Mouse (Mus musculus): ENCODE measurements at regions not wholly inside any gene's neighbourhood (a gene's known extent, or its start where the extent isn't known, plus 50 kb on each side); places are given as distances from the start of the nearest gene placed in this dataset.

GRCm38 (mm10) chr4:124443613-124444108, 166.9 kb downstream of the 3100002H09Rik start:
- DNase-seq = no peak

- DNase-seq = no peak
These were observed 167.5 kb downstream of the 3100002H09Rik start for GRCm38 (mm10) chr4:124443130-124443503.

DNA sequence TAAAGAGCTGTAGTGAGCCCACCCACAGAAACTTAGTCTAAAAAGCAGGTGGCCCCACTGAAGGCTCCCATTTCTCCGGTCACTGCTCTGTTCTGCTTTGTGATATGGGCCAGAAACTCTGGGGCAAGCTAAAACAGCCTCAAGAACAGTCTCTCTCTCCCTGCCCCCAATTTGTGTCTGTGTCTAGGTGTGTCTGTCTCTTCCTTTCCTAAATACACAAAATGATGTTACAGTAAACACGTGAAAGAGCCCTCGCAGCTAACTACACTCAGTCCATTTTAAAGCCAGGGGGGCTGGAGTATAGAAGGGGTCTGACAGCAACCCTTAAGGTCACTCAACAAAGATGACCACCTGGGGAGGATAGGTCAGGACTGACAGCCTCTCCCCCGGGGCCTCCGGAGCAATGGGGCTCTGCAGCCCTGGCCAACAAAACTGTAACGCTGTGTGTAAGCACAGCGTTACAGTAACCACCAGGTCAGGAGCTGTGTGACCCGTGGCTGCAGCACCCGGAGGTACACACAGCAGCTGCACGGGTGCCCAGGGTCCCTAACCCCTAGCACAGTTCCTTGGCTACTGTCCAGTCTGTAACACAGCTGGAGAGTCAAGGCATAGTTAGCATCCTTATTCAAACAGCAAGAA, 168.0 kb downstream of the 3100002H09Rik start:
- DNase-seq = no peak

DNA sequence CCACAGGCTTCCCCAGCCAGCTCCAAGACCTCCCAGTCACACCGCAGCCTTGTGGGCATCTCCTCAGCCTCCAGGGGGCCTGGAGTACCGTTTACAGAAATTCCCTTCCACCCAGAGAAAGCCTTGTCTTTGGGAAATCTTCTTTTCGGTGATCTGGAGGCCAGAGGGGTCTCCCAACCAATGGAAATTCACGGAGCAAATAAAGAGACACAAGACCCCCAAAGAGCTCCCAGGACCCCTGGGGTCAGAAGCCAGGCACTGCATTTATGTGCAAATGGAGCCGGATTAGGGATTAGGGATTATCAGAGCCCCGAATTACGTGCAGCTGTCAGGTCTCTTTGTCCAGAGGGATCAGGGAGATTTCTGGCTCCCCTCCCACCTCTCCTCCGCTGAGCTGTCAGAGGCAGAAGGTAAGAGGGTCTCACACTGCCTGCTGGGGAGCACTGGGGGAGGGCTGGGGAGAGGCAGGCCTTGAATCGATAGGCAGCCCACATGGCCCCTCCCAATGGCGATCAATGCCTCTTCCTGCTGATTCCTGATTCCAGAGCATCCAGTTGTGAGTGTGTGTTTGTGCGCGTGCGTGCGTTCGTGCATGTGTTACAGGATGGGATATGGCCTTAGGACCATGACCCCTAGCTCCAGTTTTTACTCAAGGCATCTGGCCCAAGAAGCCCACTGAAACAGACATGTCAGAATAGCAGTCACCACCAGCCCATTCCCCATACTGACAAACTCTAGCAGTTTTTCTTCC, 168.7 kb downstream of the 3100002H09Rik start:
- DNase-seq = no peak

GRCm38 (mm10) chr4:124435040-124435434, 175.6 kb downstream of the 3100002H09Rik start:
- DNase-seq = no peak

DNA sequence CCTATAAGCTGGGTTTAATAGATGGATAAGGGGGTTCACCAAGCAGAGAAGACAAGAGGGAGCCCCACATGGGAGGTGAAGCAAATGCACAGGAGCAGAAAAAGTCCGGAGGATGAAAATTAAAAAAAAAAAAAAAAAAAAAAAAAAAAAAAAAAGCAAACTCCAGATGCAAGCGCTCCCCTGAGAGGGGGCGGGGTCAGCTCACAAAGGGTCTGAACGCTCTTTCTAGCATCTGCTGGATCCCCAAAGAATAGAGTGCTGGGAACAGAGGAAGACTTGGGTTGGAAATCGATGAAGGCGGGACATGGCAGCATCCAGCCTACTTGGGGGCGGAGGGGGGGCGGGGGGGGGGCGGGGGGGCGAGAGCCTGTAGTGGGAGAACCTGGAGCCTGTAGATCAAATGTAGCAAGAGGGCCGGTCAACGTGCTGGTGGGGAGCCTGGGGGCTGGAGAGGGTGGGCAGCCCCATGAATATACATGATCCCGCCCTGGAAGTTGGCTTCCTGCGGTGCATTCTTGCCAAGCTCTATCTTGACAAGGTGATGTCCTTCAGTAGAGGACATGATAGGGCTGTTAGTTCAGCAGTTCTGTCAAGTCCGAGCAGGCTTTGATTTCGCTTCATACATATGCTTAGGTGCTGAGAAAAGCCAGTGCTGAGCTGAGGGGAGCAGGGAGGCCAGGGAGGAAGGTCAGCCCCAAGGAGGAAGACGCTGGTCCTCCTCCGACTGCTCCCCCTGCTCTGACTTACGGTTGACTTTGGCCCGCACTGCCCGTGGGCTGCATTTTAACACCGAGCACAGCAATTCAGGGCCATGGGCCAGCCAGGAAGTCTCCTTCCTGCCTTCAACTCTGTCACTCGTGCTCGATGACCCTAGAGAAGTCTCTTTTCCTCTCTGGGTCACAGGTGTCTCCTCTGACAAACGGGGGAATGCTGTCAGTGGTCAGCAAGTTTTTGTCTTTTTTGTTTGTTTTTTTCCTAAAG, 176.3 kb downstream of the 3100002H09Rik start:
- peak; percentile 9 for DNase-seq

GRCm38 (mm10) chr4:124433506-124433905, 177.1 kb downstream of the 3100002H09Rik start:
- no peak for DNase-seq

DNA sequence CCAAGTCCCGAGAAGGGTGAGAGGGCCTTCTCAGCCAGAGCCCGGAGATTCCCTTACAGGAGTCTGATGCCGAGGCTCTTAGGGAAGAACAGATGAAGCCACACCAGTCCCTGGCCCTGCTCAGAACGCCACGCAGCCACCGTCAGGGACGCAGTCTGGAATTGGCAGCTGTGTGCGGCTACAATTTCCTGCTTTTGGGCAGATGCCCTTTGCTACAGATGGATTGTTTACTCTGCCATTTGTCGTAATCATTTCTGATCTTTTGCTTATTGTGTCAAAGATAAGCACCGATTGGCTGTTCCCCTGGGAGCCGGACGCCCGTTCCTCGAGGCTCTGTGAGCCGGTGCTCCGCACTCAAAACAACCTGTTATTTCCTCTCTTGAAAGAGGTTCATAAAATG, 179.4 kb downstream of the 3100002H09Rik start:
- DNase-seq = no peak

GRCm38 (mm10) chr4:124428844-124429243, 181.8 kb downstream of the 3100002H09Rik start:
- no peak for DNase-seq

DNA sequence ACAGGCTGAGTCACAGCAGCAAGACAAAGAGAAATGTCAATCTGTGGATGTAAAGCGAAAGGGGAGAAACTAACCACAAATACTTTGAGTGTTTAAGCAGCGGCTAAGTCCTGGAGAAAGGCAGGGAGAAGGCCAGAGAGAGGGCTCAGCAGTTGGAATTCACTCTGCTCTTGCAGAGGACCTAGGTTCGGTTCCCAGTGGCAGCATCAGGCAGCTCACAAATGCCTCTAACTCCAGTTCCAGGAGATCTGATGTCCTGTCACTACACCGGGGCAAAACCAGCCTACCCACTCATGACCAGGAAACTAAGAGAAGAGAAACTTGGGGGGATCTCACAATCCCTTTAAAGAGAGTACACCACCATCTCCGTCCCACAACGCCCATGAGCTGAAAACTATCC, 188.2 kb downstream of the 3100002H09Rik start:
- DNase-seq = no peak

DNA sequence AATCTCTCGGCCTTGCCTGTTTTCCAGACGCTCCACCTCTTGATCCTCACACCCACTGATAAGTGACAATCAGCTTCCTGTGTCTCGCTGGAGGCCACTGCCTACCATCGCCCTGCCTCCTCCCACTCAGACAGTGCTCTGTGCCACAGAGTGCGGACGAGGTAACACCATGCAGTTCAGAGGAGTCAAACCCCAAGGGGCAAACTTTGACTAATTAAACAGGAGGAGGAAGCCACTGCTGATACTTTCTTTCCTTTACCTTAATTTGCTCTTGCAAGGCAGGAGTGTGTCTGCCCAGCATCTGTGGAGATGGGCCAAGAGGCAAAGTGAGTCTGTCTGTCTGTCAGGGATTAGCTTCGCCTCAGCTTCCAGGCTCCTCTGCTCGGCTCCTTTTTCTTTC, 192.2 kb downstream of the 3100002H09Rik start:
- DNase-seq = no peak

DNA sequence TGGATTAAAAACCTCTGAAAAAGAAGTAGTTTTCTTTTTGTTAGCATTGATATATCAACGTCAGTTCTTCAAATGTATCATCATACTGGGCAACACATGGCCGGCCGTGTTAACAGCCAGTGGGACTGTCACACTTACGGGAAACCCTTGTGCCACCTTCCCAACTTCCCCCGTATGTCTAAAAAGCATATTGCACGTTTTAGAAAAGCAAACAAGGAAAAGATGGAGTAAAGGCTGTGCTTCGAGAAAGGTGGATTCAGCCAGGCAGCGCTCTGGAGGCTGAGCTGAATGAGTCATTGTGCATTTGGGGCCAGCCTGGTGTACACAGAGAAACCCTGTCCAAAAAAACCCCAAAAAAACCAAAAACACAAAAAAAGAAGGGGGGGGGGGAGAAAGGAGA, 193.4 kb downstream of the 3100002H09Rik start:
- no peak for DNase-seq

GRCm38 (mm10) chr4:124416266-124416665, 194.3 kb downstream of the 3100002H09Rik start:
- DNase-seq = no peak

DNA sequence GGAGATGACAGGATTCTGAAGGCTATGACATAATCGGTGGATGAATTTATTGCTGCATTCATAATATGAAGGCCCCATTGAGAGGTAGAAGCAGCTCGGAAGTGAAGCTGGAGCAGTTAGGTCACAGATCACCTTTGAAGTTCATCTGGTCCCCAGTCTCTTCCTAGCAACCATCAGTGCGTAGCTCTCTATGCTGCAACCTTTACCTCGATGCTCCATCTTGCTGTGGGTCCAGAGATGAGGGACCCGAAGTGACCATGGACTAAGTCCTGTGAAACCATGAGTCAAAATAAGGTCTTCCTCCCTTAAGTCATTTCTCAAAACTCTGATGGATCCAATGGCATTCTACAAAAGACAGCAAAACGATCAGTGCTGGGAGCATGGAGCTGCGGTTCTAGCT, 196.2 kb downstream of the 3100002H09Rik start:
- no peak for DNase-seq

DNA sequence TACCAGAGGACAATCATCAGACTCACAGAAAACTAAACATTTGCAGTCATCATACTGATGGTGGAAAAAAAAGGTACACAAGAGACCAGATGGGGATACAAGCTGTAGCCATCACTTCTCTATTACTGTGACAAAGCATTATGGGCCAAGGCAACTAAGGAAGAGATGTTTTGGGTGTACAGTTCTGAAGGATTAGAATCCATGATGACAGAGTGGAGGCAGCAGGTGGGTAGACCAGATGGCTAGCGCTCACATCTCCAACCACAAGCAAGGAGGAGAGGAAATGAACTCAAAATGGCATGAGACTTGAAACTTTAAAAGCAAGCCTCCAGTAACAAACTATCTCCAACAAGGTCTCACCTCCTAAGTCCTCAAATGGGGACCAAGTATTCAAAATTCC, 201.3 kb downstream of the 3100002H09Rik start:
- no peak for DNase-seq

- no peak for DNase-seq
These were observed 208.5 kb downstream of the 3100002H09Rik start for GRCm38 (mm10) chr4:124402075-124402474.

GRCm38 (mm10) chr4:124400741-124401140, 209.9 kb downstream of the 3100002H09Rik start:
- no peak for DNase-seq

DNA sequence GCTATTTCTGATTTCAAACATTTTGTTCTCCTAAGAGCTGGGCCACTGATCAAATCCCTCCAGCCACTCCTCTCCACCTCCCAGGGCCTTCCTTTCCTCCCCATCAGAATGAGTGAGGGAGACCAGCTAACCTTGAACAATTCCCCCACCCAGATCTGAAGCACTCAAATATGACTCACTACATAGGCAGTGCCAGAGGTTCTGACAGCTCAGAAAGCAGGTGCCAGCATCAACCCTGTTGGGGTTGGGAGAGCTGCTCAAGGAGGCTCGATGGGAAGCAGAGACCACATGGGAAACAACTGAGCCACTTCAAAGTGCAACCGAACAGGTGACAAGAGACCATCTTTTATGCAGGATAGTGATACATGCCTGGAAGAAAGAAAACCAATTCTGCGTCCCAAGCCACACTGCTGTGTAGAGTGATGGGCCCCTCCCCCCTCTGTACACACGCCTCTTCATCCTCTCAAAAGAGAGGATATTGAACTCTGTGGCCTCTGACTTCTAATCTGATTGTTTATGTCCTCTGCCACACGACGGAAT, 210.4 kb downstream of the 3100002H09Rik start:
- no peak for DNase-seq

GRCm38 (mm10) chr4:124398354-124398753, 212.2 kb downstream of the 3100002H09Rik start:
- DNase-seq = no peak

DNA sequence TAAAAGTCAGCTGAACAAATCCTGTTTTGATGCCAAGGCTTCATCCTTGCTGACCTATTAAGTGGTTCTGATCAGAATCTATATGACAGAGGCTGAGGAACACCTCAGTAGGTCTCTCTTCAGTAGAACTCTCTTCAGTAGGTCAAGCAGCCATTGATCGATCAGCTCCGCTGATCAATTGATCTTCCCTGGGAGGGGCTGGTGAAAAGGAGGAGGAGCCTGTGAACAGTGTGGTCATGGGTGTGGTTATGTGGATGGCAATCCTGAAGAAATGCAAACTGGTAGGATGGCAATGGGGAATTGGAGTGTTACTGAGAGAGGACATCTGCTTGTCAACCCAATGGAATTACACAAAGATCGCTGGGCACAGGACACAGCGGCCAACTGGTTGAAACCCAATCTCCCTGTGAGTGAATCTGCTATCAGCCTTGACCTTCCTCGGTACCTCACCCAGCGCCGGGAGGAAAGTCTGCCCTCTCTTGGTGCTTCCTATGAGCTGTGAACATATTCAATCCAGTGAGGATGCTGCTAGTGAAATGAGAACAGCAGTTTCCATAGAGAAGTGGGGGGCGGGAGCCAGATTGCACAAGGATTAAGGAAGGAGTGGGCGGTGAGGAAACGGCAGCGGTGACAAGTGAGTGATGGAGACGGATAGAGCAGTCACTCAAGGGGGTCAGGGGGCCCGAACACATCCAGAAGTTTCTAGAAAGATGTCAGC, 213.9 kb downstream of the 3100002H09Rik start:
- DNase-seq = no peak

- no peak for DNase-seq
These were observed 214.6 kb downstream of the 3100002H09Rik start for GRCm38 (mm10) chr4:124395966-124396395.

All from kidney, adult 18-20 months (tissue).